Mouse (Mus musculus) ovary, postnatal 10 days (tissue): ENCODE measurements around the gene Pop7.

Experiments
- DNase-seq: peaks from one replicate; pipeline ENCODE4 v3.0.0; 2022; ENCODE audit warnings: low spot score

Pop7 gene

GRCm38 (mm10) chr5:137501709-137502666 lies at the start of gene Pop7:
TSS of gene Pop7 (minus strand) at chr5:137502518.
- peak; percentile 100 for DNase-seq

GRCm38 (mm10) chr5:137551119-137551518 lies 48.8 kb upstream of the Pop7 start:
- no peak for DNase-seq

GRCm38 (mm10) chr5:137549840-137550239 lies 47.5 kb upstream of the Pop7 start:
- no peak for DNase-seq

GRCm38 (mm10) chr5:137545596-137545995 lies 43.3 kb upstream of the Pop7 start:
- DNase-seq = no peak

GRCm38 (mm10) chr5:137544926-137545325 lies 42.6 kb upstream of the Pop7 start:
- DNase-seq = no peak

GRCm38 (mm10) chr5:137541768-137542540 lies 39.6 kb upstream of the Pop7 start:
- no peak for DNase-seq

- no peak for DNase-seq
Observed at GRCm38 (mm10) chr5:137540991-137541390, 38.7 kb upstream of the Pop7 start.

- no peak for DNase-seq
Observed at GRCm38 (mm10) chr5:137539291-137539801, 37.0 kb upstream of the Pop7 start.

GRCm38 (mm10) chr5:137537461-137537860 lies 35.1 kb upstream of the Pop7 start:
- DNase-seq = no peak

GRCm38 (mm10) chr5:137535318-137535717 lies 33.0 kb upstream of the Pop7 start:
- DNase-seq = no peak

- DNase-seq = no peak
Observed at GRCm38 (mm10) chr5:137534762-137535161, 32.4 kb upstream of the Pop7 start.

- DNase-seq = peak; percentile 92
Observed at GRCm38 (mm10) chr5:137533117-137533827, 31.0 kb upstream of the Pop7 start, which contains the start of the genes Epo and Gnb2. TSS of gene Epo (minus strand) at chr5:137533242. TSS of gene Gnb2 (minus strand) at chr5:137533510.

GRCm38 (mm10) chr5:137532808-137533116 lies 30.4 kb upstream of the Pop7 start:
- DNase-seq = no peak

GRCm38 (mm10) chr5:137532131-137532807 lies 30.0 kb upstream of the Pop7 start:
- no peak for DNase-seq

- DNase-seq = peak; percentile 48
Observed at GRCm38 (mm10) chr5:137531414-137532130, 29.3 kb upstream of the Pop7 start.

GRCm38 (mm10) chr5:137530588-137531413 lies 28.5 kb upstream of the Pop7 start:
- peak; percentile 58 for DNase-seq

GRCm38 (mm10) chr5:137530075-137530474 lies 27.8 kb upstream of the Pop7 start:
- no peak for DNase-seq

- no peak for DNase-seq
Observed at GRCm38 (mm10) chr5:137529221-137529995, 27.1 kb upstream of the Pop7 start.
